Mouse (Mus musculus) G1E (cell line): Measurements from ENCODE around the gene Coro1a.

ENCODE experiments used
- CTCF ChIP-seq: IDR thresholded peaks from 2 replicates; pipeline ENCODE4 v1.5.1; 2012; ENCODE audit warnings: low read depth, low read length, inconsistent platforms, mixed read lengths
- GATA1 ChIP-seq: IDR thresholded peaks from 2 replicates; pipeline ENCODE4 v1.6.1; 2012; ENCODE audit warnings: borderline replicate concordance, low read length, inconsistent platforms, mixed read lengths
- POLR2AphosphoS5 ChIP-seq: IDR thresholded peaks from 2 replicates; pipeline ENCODE4 v1.6.1; 2012; ENCODE audit warnings: low read depth, low read length, inconsistent platforms; ENCODE audit not compliant: insufficient replicate concordance
- TAL1 ChIP-seq: conservative IDR thresholded peaks from 2 replicates; pipeline ENCODE4 v1.6.1; 2012; ENCODE audit warnings: low read depth, low read length, inconsistent platforms, mixed read lengths

DNA sequence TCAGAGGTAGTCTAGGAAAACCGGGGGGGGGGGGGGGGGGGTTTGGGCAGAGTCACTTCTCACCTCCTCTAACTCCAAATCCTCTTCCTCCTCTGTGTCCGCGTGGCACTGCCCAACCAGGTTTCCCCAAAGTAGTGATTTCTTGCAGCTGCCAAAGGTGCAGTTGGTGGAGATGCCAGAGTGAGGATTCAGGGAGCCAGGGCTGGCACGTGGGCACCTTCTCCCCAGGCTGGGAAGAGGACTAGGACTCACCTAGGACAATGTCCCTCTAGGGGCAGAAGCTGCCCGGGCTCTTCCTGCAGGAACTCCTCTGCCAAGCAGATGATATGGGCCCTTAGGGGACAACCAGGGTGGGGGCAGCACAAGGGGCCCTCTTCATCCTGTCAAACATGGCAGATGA, 15.9 kb downstream of the Coro1a start:
- TF ChIP-seq CTCF: no peak
- no peak for TF ChIP-seq GATA1
- TF ChIP-seq POLR2AphosphoS5: no peak
- TF ChIP-seq TAL1: no peak
